Mouse (Mus musculus) adrenal gland, postnatal 14 days (tissue): ENCODE measurements around the gene Dnah2. TPM values are rescaled to one million over a fixed set of nuclear protein-coding genes. Genes with fewer than 3 reads are reported as not detected.

Source experiments
- DNase-seq: peaks from one replicate; pipeline ENCODE4 v3.0.0; 2021; ENCODE audit warnings: mixed read lengths
- total RNA-seq: library from RNA; stranded (reverse); gene quantifications from 2 replicates; pipeline ENCODE4 v1.2.3, GENCODE M21; 2021

Gene Dnah2
- total RNA-seq, 1 experiment from 2014 or later: 0.22 TPM

- DNase-seq: peak; percentile 96
Observed at GRCm38 (mm10) chr11:69418481-69419442, 130.1 kb downstream of the Dnah2 start.

- DNase-seq: peak; percentile 98
Observed at GRCm38 (mm10) chr11:69417449-69418384, 131.2 kb downstream of the Dnah2 start.

- DNase-seq: no peak
Observed at GRCm38 (mm10) chr11:69416921-69417448, 131.9 kb downstream of the Dnah2 start.

DNA sequence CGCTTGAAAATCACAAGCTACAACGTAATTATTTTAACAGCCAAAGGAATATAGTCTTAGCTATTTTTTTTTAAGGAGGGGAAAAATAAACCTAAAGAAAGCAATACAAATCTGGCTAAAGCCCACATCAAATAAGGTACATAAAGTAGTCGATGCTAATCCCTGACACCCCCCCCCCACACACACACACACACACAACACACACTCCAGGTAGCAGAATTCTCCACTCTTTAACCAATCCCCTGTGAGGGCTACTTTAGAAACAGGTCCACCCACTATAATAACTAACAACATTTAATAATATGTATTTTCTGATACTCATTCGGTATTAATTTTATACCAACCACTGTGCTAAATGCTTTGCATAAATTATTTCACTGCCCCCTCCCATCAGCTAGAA is 132.4 kb downstream of the Dnah2 start:
- peak; percentile 1 for DNase-seq

- peak; percentile 80 for DNase-seq
Observed at GRCm38 (mm10) chr11:69415668-69416451, 133.1 kb downstream of the Dnah2 start.

DNA sequence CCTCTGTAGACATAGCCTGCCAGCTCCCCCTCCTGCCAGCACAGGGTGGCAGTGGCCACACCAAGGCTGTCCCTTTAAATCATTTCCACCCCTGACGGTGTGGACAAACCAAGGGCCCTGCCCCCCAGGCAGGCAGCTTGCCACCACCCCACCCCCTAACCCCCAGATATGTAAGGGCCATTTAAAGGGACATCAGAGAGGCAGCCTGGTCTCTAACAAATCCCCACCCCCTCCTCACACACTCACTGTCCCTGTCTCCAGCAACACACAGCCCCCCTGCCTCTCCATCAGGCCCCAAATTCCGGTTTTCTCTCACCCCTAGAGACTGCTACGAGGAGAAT is 133.6 kb downstream of the Dnah2 start:
- peak; percentile 89 for DNase-seq

DNA sequence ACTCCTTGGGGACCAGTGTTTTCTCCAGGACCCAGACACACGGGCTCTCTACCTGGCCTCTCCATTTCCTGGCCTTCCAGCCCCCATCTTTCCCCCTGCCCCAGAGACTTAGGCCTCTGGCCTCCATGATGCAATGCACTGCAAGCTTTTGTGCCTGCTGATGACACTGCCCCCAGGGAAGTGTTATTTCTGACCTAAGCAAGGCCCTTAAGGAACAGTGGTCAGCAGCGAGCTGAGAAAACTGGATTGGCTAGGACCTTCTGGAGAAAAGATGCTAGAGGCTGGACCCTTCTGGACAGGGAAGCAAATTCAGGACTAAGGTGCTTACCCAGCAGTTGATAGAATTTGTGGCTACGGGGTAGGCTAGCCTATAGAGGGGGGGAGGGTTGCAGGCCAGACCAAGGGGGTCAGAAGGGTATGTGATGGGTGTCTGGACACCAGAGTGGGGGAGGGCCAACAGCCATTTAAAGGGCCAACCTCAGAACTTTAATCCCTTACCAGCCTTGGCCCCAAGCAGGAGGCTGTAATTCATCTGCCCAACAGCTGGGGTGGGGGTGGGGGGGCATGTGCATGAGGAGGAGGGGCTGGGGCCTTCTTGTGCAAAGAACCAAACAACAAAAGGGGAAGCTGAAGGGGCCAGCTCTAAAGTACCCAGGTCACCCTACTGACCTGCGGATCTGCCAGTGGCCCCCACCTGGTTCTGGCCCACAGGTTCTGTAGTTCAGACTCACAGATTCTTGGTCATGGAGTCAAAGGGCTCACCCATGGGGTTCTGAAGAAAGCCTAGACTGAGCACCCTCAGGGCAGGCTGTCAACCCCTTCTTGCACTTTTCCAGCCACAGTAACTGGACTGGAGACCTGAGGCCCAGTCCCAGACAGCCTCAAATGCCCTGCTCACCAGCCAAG is 134.2 kb downstream of the Dnah2 start:
- peak; percentile 49 for DNase-seq

GRCm38 (mm10) chr11:69413221-69414181 is 135.4 kb downstream of the Dnah2 start, which contains the start of gene Kdm6b:
Kdm6b (minus strand) TSS chr11:69413675.
- DNase-seq: no peak

- no peak for DNase-seq
Observed at GRCm38 (mm10) chr11:69412548-69412947, 136.4 kb downstream of the Dnah2 start.

- DNase-seq: peak; percentile 94
Observed at GRCm38 (mm10) chr11:69411538-69412203, 137.2 kb downstream of the Dnah2 start.

DNA sequence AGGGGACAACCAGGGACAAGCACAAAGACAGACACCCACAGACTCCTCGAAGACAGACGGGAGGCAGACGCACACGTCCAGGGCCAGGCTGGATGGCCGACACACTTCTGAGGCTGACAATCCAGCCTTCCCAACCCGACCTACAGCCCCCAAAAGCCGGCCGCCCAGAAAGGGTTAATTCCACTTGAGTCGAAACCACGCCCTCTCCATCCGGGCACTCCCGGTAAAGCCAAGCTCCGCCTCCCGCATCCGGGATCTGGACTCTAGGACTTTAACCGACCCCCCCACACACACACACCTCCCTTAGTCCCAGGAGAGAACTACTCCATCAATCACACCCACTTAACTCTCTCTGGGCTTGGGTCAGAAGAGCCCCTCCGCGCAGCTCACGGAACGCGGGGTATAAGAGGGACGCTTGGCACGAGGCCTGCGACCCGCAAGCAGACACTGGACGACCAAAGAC is 137.8 kb downstream of the Dnah2 start:
- DNase-seq: peak; percentile 98

DNA sequence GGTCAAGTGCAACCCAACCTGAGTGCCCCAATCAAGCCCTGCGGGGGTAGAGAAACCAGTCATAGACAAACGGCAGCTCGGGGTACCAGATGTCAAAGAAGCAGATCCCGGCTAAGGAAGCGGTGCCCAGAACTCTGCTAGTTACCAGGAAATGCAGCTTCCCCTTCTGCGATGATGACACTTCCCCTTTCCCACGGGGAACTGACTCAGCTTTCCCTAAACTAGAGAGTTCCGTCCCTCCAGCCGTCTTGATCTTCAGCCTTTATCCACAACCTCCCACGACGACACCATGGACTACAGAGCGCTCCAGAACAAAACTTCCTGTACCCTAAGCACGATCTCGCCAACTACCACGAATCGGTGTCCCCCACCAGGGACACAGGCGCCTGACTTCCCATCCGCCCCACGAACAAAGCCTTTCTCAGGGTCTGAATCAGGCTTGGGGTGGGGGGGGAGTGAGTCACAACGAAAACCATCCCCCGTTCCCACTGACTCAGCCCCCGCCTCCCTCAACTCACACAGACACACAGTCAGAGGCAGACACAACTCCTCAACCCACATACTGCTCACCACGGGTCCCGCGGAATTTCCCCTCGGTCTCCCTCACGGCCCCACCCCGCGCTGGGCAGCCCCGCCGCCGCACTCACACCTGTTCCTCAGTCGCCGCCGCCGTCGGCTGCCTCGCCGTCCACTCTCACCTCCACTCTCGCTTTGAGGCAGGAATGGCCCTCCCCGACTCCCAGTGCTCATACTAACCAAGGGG is 138.4 kb downstream of the Dnah2 start:
- peak; percentile 87 for DNase-seq

GRCm38 (mm10) chr11:69410045-69410309 is 138.9 kb downstream of the Dnah2 start:
- DNase-seq: no peak

- peak; percentile 92 for DNase-seq
Observed at GRCm38 (mm10) chr11:69409378-69410044, 139.4 kb downstream of the Dnah2 start.

- peak; percentile 89 for DNase-seq
Observed at GRCm38 (mm10) chr11:69408541-69409377, 140.2 kb downstream of the Dnah2 start.

- DNase-seq: no peak
Observed at GRCm38 (mm10) chr11:69407724-69408004, 141.2 kb downstream of the Dnah2 start.
